Mouse (Mus musculus) retina, postnatal 7 days (tissue): ENCODE measurements at regions not wholly inside any gene's neighbourhood (a gene's known extent, or its start where the extent isn't known, plus 50 kb on each side); places are given as distances from the start of the nearest gene placed in this dataset.
"Not testable (repeated sequence)": the region's sequence is repeated elsewhere in the genome, so short reads cannot be mapped to it uniquely, and the experiment has no call there.

ENCODE experiments used
- DNase-seq: peaks from one replicate; pipeline ENCODE4 v3.0.0-alpha.2; 2012; ENCODE audit warnings: low read depth, low spot score

- DNase-seq = no peak
Observed at GRCm38 (mm10) chr9:53045788-53046187, 202.1 kb downstream of the Ddx10 start.

- DNase-seq = no peak
Observed at GRCm38 (mm10) chr9:53033797-53034196, 214.1 kb downstream of the Ddx10 start.

- no peak for DNase-seq
Observed at GRCm38 (mm10) chr9:53022096-53022495, 225.8 kb downstream of the Ddx10 start.

GRCm38 (mm10) chr9:53010741-53011140 is 237.1 kb downstream of the Ddx10 start:
- DNase-seq = no peak

GRCm38 (mm10) chr9:53007395-53007794 is 240.5 kb downstream of the Ddx10 start:
- no peak for DNase-seq

GRCm38 (mm10) chr9:53006085-53006484 is 241.8 kb downstream of the Ddx10 start:
- no peak for DNase-seq

- no peak for DNase-seq
Observed at GRCm38 (mm10) chr9:53004253-53004978, 243.4 kb downstream of the Ddx10 start.

- DNase-seq = no peak
Observed at GRCm38 (mm10) chr9:52976041-52976440, 271.8 kb downstream of the Ddx10 start.

GRCm38 (mm10) chr9:52965631-52966030 is 282.2 kb downstream of the Ddx10 start:
- no peak for DNase-seq

- no peak for DNase-seq
Observed at GRCm38 (mm10) chr9:52959668-52960067, 280.1 kb upstream of the AI593442 start.

GRCm38 (mm10) chr9:52957245-52957644 is 277.7 kb upstream of the AI593442 start:
- no peak for DNase-seq

GRCm38 (mm10) chr9:52944081-52944480 is 264.5 kb upstream of the AI593442 start:
- DNase-seq = no peak

GRCm38 (mm10) chr9:52941637-52941983 is 262.0 kb upstream of the AI593442 start:
- DNase-seq = no peak

GRCm38 (mm10) chr9:52940964-52941636 is 261.5 kb upstream of the AI593442 start:
- peak; percentile 34 for DNase-seq

GRCm38 (mm10) chr9:52935082-52935481 is 255.5 kb upstream of the AI593442 start:
- no peak for DNase-seq

GRCm38 (mm10) chr9:52917516-52917915 is 237.9 kb upstream of the AI593442 start:
- no peak for DNase-seq

- not testable (repeated sequence) for DNase-seq
Observed at GRCm38 (mm10) chr9:52888653-52889052, 209.1 kb upstream of the AI593442 start.

- DNase-seq = not testable (repeated sequence)
Observed at GRCm38 (mm10) chr9:52887997-52888396, 208.4 kb upstream of the AI593442 start.

- no peak for DNase-seq
Observed at GRCm38 (mm10) chr9:52867236-52867635, 187.7 kb upstream of the AI593442 start.

- no peak for DNase-seq
Observed at GRCm38 (mm10) chr9:52860327-52860726, 180.7 kb upstream of the AI593442 start.

- no peak for DNase-seq
Observed at GRCm38 (mm10) chr9:52858411-52858810, 178.8 kb upstream of the AI593442 start.

GRCm38 (mm10) chr9:52853338-52853737 is 173.8 kb upstream of the AI593442 start:
- no peak for DNase-seq

- no peak for DNase-seq
Observed at GRCm38 (mm10) chr9:52850552-52850951, 171.0 kb upstream of the AI593442 start.
